Mouse (Mus musculus) kidney, adult 2 months (tissue): Measurements from ENCODE around the gene Mcts2.

Experiments
- CTCF ChIP-seq: fragments of 200-500 bp; conservative IDR thresholded peaks from 2 replicates; pipeline ENCODE4 v1.5.1; 2011; ENCODE audit warnings: low read depth, mild to moderate bottlenecking, control low read depth, low read length, moderate library complexity, mixed read lengths; ENCODE audit not compliant: insufficient read depth, insufficient read length
- POLR2A ChIP-seq: fragments of 200-500 bp; IDR thresholded peaks from one replicate; pipeline ENCODE4 v1.6.1; 2011; ENCODE audit warnings: low read depth, low read length, control low read depth

DNA sequence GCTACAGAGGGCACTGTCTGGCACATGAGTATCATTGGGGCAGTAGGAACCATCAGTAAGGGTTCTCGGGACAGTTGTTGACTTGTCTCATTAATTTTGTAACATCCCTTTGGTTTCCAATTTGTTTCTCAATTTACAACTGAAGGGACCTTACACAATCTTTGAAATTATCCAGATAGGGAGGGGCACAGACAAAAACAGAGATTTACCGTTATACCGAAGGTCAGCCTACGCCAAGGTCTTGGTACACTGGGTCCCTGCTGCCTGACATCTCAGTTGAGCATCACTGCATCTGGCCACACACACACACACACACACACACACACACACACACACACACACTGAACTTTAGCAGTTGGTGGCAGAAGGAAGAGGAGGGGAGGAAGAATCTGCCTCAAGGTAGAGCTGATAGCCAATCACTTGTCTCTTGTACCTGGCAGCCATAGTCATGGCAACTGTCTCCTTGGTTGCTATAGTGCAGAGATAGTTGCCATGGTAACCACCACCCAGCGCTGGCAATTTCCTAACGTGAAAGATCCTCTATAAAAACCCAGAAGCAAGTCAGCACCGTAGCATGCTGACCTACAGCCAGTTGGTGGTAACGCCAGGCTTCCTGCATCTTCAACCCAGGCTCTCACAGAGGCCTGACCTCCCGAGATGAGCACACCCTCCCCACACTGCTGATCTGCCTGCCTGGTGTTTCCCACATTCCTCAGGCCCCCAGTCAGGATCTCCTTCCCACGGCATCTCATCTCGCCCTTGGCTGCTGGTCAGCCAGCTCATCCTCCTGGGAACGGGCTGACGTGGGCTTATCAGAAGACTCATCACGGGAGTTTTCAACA lies 32.7 kb upstream of the Mcts2 start:
- TF ChIP-seq CTCF (no peak), POLR2A (no peak)
